Mouse (Mus musculus) stomach, adult 2 months (tissue): ENCODE measurements around the gene Slc45a3. TPM values are rescaled to one million over a fixed set of nuclear protein-coding genes. Genes with fewer than 3 reads are reported as not detected.

Experiments
- polyA plus RNA-seq: library from polyadenylated mRNA; depleted of rRNA; stranded (reverse); fragments of >200 nt; gene quantifications from 2 replicates; pipeline ENCODE4 v1.2.3, GENCODE M21; 2012; rRNA removed

The Slc45a3 gene
- 64.9 and 67.3 TPM in 2 replicates for polyA plus RNA-seq

DNA sequence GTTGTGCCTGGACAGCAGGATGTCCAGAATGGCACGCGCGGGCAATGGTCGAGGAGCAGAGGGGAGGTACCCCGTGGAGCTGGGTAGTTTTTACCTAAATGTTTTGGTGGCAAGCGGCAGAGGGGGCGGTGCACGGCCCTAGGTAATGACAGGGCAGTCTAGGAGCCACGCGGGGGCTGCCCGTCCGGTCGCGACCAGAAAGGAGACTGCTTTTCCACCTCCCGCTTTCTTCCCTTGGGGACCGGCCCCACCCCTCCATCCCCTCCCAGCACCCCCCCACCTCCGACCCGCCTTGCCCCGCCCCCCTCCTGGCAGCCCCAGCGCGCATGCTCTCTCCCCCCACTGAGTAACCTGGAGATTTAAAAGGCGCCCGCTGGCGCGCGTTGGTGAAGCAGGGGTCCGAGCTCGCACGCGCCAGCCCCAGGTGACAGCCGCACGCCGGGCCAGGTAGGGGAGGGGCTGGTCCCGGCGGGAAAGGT, at the start of gene Slc45a3:
TSS of gene Slc45a3 (plus strand) at position 362 of the 479 bp plus-strand sequence.

DNA sequence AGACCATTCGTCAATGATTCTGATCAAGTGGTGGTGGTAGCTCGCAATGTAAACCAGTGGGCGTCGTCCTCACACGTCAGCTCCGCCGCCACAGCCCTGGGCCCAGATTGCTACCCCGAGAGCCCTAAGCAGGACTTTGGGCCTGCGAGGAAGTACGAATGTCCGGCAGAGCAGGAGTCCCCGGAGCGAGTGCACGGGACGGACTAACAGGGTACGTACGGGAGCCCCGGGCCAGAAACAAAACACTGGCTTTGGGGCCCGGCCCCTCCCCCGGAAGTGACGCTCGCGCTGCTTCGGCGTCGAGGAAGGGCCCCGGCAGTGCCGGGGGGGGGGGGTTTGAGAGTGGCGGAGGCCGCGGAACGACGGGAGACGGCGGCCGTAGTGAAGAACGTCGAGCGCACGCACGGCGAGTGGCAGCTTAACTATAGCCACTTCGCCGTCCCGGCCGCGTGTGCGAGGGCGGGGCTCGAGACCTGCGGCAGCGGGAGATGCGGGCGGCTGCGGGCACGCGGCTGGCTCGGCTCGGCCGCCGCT, 44.6 kb downstream of the Slc45a3 start, which contains the start of gene Elk4:
TSS of gene Elk4 (plus strand) at position 326 of the 534 bp plus-strand sequence.

Other genes starting within 250 kb of the Slc45a3 start
- gene Slc26a9, start 218.9 kb upstream of the Slc45a3 start, polyA plus RNA-seq = 35.1 and 36.0 TPM in 2 replicates
- 0.49 and 0.75 TPM in 2 replicates for gene Pm20d1, start 165.6 kb upstream of the Slc45a3 start, polyA plus RNA-seq
- gene Slc41a1, start 135.5 kb upstream of the Slc45a3 start, polyA plus RNA-seq = 15.0 and 16.6 TPM in 2 replicates
- gene Rab29, start 95.7 kb upstream of the Slc45a3 start, polyA plus RNA-seq = 10.9 and 11.7 TPM in 2 replicates
- gene Nucks1, start 52.4 kb upstream of the Slc45a3 start, polyA plus RNA-seq = 0.60 and 1.3 TPM in 2 replicates
- 4.9 and 5.1 TPM in 2 replicates for gene Elk4, start 44.6 kb downstream of the Slc45a3 start, polyA plus RNA-seq
- gene Mfsd4a, start 105.1 kb downstream of the Slc45a3 start, polyA plus RNA-seq = 47.6 and 79.4 TPM in 2 replicates
- gene Cdk18, start 176.7 kb downstream of the Slc45a3 start, polyA plus RNA-seq = 39.2 and 41.7 TPM in 2 replicates
- gene Lemd1, start 228.5 kb downstream of the Slc45a3 start, polyA plus RNA-seq = 0.12 TPM in 1 of 2 replicates, not detected in the other
- 0.02 and 0.10 TPM in 2 replicates for gene AC124108.1, start 228.5 kb downstream of the Slc45a3 start, polyA plus RNA-seq